Mouse (Mus musculus): ENCODE results near the gene Ube2b.

Ube2b gene

GRCm38 (mm10) chr11:51935636-51936434 is 64.7 kb downstream of the Ube2b start:
- DNase-seq (ENCODE audit: low read depth, low spot score), result no peak
